Mouse (Mus musculus): ENCODE results near the gene Vamp8. TPM values are rescaled to one million over a fixed set of nuclear protein-coding genes. Genes with fewer than 3 reads are reported as not detected.
A peak's percentile ranks its signal among the peaks of the same experiment; 100 is the strongest.

Gene Vamp8
- polyA plus RNA-seq, 1 experiment from 2014 or later: 244 TPM

DNA sequence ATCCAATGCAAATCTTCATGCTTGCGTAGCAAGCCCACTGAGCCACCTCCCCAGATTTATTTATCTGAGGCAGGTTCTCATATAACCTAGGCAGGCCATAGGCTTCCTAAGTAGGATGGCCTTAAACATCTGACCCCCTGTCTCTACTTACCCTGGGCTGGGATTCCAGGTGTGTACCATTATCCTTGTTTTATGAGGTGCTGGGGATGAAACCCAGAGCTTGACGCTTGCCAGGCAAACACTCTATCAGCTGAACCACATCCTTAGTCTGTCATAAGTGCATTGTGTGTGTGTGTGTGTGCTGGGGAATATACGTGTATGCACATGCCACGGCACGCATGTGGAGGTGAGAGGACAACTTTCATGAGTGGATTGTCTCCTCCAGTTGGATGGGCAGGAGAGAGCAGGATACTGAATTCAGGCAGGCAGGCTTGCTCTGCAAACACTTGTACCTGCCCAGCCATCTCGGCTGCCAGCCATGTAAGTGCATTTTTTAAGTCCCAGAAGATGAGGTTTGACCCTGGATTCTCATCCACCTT, 1.6 kb downstream of the Vamp8 start:
- peaks cover 9% of the 10 kb centered on the region; the same call in 1 of the 2 replicates for H3K36me3 ChIP-seq (ENCODE audit: control insufficient read depth, insufficient read depth, low read length)
- H3K4me2 ChIP-seq (ENCODE audit: low read depth, low read length): peak overlapping the region; percentile 85
- H3K27ac ChIP-seq (ENCODE audit: low read length): peak overlapping the region; percentile 99
- WGBS: 72% methylated on average over 6 of the region's 6 CpGs
- H3K27me3 ChIP-seq (ENCODE audit: control insufficient read depth, insufficient read depth, low read length): no peaks in the 10 kb centered on the region
- H3K9ac ChIP-seq (ENCODE audit: low read length): peak overlapping the region; percentile 93
- H3K4me3 ChIP-seq (replicated peaks; ENCODE audit: low read length): peak overlapping the region; percentile 71
- H3K9me3 ChIP-seq (replicated peaks; ENCODE audit: control insufficient read depth, low read length): no peaks in the 10 kb centered on the region
- peaks cover 35% of the 10 kb centered on the region for H3K4me1 ChIP-seq (ENCODE audit: control insufficient read depth, insufficient read depth, low read length)
- ATAC-seq (ENCODE audit: insufficient read depth, low FRiP score): no peak

DNA sequence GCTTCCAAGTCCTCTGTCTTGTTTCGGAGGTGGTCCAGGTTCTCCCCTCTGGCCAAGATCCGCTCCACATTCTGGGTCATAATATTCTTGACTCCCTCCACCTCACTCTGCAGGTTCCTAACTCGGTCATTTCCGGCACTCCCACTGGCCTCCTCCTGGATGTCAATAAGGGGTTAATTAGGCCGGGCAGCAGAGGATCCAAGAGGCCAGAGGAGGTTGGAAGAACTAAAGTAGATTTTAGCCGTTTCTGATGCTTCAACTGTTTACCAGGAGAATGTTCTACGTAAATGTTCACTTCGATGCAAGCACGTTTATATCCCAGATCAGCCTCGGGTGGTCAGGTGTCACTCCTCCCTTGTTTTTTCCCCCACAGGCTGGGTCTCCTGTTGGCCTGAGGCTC, 2.2 kb downstream of the Vamp8 start:
- Histone ChIP-seq H3K9me3 (replicated peaks; ENCODE audit: control insufficient read depth, low read length) (no peaks in the 10 kb centered on the region), H3K27me3 (ENCODE audit: control insufficient read depth, insufficient read depth, low read length) (no peaks in the 10 kb centered on the region), H3K36me3 (ENCODE audit: control insufficient read depth, insufficient read depth, low read length) (peaks cover 9% of the 10 kb centered on the region; the same call in 1 of the 2 replicates), H3K4me2 (ENCODE audit: low read depth, low read length) (peak overlapping the region; percentile 85), H3K4me1 (ENCODE audit: control insufficient read depth, insufficient read depth, low read length) (peaks cover 35% of the 10 kb centered on the region), H3K4me3 (replicated peaks; ENCODE audit: low read length) (peak overlapping the region; percentile 6), H3K27ac (ENCODE audit: low read length) (no peak overlapping the region), H3K9ac (ENCODE audit: low read length) (peak overlapping the region; percentile 93)
- ATAC-seq (ENCODE audit: insufficient read depth, low FRiP score): no peak
- WGBS: 62% methylated on average over 10 of the region's 10 CpGs

DNA sequence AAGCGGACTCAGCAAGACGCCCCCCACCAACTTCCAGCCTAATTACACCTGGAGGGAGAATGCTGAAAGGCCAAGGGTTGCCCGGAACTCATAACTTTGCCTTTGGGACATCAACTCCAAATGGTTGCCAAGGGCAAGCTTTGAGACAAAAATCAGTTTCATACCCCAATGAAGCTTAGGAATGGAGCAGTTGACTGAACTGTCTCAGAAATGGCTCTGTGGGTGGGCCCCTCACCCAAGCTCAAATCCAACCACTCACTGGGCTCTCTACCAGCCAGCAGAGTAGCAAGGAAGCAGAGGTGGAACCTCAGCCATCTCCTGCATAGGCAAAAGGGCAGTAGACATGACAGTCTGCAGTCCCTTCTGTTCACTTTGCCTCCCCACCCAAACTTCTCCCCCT, 2.7 kb downstream of the Vamp8 start:
- no peaks in the 10 kb centered on the region for H3K9me3 ChIP-seq (replicated peaks; ENCODE audit: control insufficient read depth, low read length)
- H3K27me3 ChIP-seq (ENCODE audit: control insufficient read depth, insufficient read depth, low read length): no peaks in the 10 kb centered on the region
- no peak overlapping the region; the same call in 1 of the 2 replicates for H3K9ac ChIP-seq (ENCODE audit: low read length)
- peaks cover 9% of the 10 kb centered on the region; the same call in 1 of the 2 replicates for H3K36me3 ChIP-seq (ENCODE audit: control insufficient read depth, insufficient read depth, low read length)
- H3K27ac ChIP-seq (ENCODE audit: low read length): no peak overlapping the region
- no peak overlapping the region for H3K4me2 ChIP-seq (ENCODE audit: low read depth, low read length)
- H3K4me1 ChIP-seq (ENCODE audit: control insufficient read depth, insufficient read depth, low read length): peaks cover 35% of the 10 kb centered on the region
- ATAC-seq (ENCODE audit: insufficient read depth, low FRiP score): no peak
- H3K4me3 ChIP-seq (replicated peaks; ENCODE audit: low read length): no peak overlapping the region
- 82% methylated on average over 3 of the region's 3 CpGs for WGBS

DNA sequence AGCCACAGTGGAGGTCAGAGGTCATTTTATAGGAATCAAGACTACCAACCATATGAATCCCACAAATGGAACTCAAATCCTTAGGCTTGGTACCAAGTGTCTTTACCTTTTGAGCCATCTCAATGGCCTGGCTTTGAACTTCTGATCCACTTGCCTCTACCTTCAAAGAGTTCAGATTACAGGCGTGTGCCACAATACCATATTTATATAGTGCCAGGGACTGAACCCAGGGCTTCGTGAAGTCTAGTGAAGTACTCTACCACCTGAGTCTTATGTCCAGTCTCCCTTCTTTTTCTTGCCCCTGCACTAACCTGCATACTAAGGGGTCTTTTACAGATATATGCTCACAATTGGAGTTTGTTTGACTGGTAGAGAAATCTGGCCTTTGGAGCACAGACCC, 3.9 kb downstream of the Vamp8 start:
- H3K9me3 ChIP-seq (replicated peaks; ENCODE audit: control insufficient read depth, low read length): no peaks in the 10 kb centered on the region
- H3K27me3 ChIP-seq (ENCODE audit: control insufficient read depth, insufficient read depth, low read length): no peaks in the 10 kb centered on the region
- ATAC-seq (ENCODE audit: insufficient read depth, low FRiP score): no peak
- no peak overlapping the region for H3K4me2 ChIP-seq (ENCODE audit: low read depth, low read length)
- H3K4me1 ChIP-seq (ENCODE audit: control insufficient read depth, insufficient read depth, low read length): peaks cover 35% of the 10 kb centered on the region
- H3K27ac ChIP-seq (ENCODE audit: low read length): no peak overlapping the region
- H3K9ac ChIP-seq (ENCODE audit: low read length): no peak overlapping the region
- WGBS: 89% methylated on average over 2 of the region's 2 CpGs
- no peak overlapping the region for H3K4me3 ChIP-seq (replicated peaks; ENCODE audit: low read length)
- peaks cover 9% of the 10 kb centered on the region; the same call in 1 of the 2 replicates for H3K36me3 ChIP-seq (ENCODE audit: control insufficient read depth, insufficient read depth, low read length)

DNA sequence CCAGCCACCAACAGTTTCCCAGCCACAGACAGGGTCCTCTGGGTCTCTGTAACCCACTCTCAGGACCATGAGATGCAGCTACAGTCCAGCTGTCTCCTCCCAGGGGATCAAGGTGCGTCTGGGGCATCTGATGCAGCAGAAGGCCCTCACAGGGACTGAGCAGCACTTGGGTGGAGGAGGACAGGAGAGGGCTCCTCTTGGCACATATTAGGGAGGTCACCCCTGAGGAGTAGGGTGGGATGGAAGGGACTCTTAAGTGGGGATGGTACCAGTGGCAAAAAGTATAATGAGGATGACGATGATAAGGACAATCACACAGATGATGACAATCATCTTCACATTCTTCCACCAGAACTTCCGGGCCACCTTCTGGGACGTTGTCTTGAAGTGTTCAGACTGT, 5.2 kb downstream of the Vamp8 start:
- no peak for ATAC-seq (ENCODE audit: insufficient read depth, low FRiP score)
- Histone ChIP-seq H3K9me3 (replicated peaks; ENCODE audit: control insufficient read depth, low read length) (no peaks in the 10 kb centered on the region), H3K4me1 (ENCODE audit: control insufficient read depth, insufficient read depth, low read length) (peaks cover 24% of the 10 kb centered on the region), H3K27ac (ENCODE audit: low read length) (no peak overlapping the region), H3K4me3 (replicated peaks; ENCODE audit: low read length) (no peak overlapping the region), H3K36me3 (ENCODE audit: control insufficient read depth, insufficient read depth, low read length) (peaks cover 9% of the 10 kb centered on the region; the same call in 1 of the 2 replicates), H3K27me3 (ENCODE audit: control insufficient read depth, insufficient read depth, low read length) (no peaks in the 10 kb centered on the region), H3K9ac (ENCODE audit: low read length) (no peak overlapping the region), H3K4me2 (ENCODE audit: low read depth, low read length) (no peak overlapping the region)
- WGBS: 71% methylated on average over 4 of the region's 4 CpGs

DNA sequence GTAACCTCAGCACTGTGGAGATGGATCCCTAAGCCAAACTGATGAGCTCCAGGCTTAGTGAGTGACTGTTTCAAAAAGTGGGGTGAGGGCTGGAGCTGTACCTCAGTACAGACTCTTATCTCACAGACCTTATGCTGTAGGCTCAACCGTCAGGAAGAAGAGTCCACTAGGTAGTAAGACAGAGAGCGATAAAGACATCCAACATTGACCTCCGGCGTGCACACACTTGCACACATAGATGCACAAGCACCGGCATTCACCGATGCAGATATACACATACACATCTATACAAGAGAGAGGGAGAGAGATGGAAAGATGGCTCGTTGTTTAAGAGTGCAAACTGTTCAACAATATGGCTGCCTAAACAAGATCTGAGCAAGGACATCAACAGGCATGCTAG, 6.6 kb downstream of the Vamp8 start:
- 88% methylated on average over 7 of the region's 7 CpGs for WGBS
- no peaks in the 10 kb centered on the region for H3K27me3 ChIP-seq (ENCODE audit: control insufficient read depth, insufficient read depth, low read length)
- ATAC-seq (ENCODE audit: insufficient read depth, low FRiP score): no peak

DNA sequence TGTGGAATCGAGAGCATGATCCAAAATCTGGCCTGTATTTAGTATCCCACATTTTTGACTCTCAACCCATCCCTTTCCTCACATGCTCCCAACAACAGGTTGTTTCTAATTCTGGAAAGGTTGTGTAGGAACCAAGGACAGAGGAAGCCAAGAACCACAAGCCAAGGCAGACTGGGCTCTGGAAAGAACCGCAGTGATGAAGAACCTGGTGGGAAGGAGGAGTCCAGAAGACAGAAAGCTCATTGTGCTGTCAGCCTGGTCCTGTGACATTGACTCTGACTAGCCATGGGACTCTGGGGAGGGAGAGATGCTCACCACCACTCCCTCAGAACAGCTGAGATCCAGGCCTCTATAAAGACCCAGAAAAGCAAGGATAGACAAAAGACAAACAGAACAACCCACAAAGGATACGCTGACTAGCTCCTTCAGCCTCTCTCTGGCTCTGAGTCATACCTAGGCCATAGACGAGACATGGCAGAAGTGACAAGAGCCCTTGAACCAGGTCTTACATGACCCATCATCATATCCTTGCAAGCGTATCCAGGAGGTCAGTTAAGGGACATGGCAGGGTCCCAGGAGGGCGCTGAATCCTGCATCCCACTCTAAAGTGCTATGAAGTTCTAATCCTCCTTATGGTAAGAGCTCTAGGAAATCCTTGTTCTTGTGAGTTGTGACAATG, 7.2 kb downstream of the Vamp8 start:
- H3K4me2 ChIP-seq (ENCODE audit: low read depth, low read length): no peak overlapping the region
- peaks cover 9% of the 10 kb centered on the region; the same call in 1 of the 2 replicates for H3K36me3 ChIP-seq (ENCODE audit: control insufficient read depth, insufficient read depth, low read length)
- no peaks in the 10 kb centered on the region for H3K9me3 ChIP-seq (replicated peaks; ENCODE audit: control insufficient read depth, low read length)
- H3K27me3 ChIP-seq (ENCODE audit: control insufficient read depth, insufficient read depth, low read length): no peaks in the 10 kb centered on the region
- no peak for ATAC-seq (ENCODE audit: insufficient read depth, low FRiP score)
- H3K4me3 ChIP-seq (replicated peaks; ENCODE audit: low read length): no peak overlapping the region
- peaks cover 8% of the 10 kb centered on the region for H3K4me1 ChIP-seq (ENCODE audit: control insufficient read depth, insufficient read depth, low read length)
- WGBS: 83% methylated on average over 6 of the region's 6 CpGs
- no peak overlapping the region for H3K27ac ChIP-seq (ENCODE audit: low read length)
- no peak overlapping the region for H3K9ac ChIP-seq (ENCODE audit: low read length)

More for the DNA sequence above, 6.6 kb downstream of the Vamp8 start:
- Histone ChIP-seq H3K4me1 (ENCODE audit: control insufficient read depth, insufficient read depth, low read length) (peaks cover 14% of the 10 kb centered on the region), H3K4me2 (ENCODE audit: low read depth, low read length) (no peak overlapping the region), H3K27ac (ENCODE audit: low read length) (no peak overlapping the region), H3K4me3 (replicated peaks; ENCODE audit: low read length) (no peak overlapping the region), H3K36me3 (ENCODE audit: control insufficient read depth, insufficient read depth, low read length) (peaks cover 9% of the 10 kb centered on the region; the same call in 1 of the 2 replicates), H3K9me3 (replicated peaks; ENCODE audit: control insufficient read depth, low read length) (no peaks in the 10 kb centered on the region), H3K9ac (ENCODE audit: low read length) (no peak overlapping the region)

DNA sequence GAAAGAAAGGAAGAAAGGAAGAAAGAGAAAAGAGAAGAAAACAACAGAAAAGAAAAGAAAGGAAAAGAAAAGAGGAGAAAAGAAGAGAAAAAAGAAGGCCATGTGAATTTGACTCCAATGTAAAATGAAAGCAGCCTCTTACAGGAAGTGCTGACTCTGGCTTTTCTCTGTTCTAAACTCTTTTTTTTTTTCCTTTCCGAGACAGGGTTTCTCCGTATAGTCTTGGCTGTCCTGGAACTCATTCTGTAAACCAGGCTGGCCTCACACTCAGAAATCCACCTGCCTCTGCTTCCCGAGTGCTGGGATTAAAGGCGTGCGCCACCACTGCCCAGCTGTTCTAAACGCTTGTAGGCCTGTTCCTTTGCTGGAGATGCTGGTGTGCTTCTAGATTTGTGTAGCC, 8.0 kb downstream of the Vamp8 start:
- Histone ChIP-seq H3K27me3 (ENCODE audit: control insufficient read depth, insufficient read depth, low read length) (no peaks in the 10 kb centered on the region), H3K4me1 (ENCODE audit: control insufficient read depth, insufficient read depth, low read length) (no peaks in the 10 kb centered on the region), H3K4me3 (replicated peaks; ENCODE audit: low read length) (no peak overlapping the region), H3K36me3 (ENCODE audit: control insufficient read depth, insufficient read depth, low read length) (peaks cover 9% of the 10 kb centered on the region; the same call in 1 of the 2 replicates), H3K9ac (ENCODE audit: low read length) (no peak overlapping the region), H3K4me2 (ENCODE audit: low read depth, low read length) (no peak overlapping the region), H3K9me3 (replicated peaks; ENCODE audit: control insufficient read depth, low read length) (no peaks in the 10 kb centered on the region), H3K27ac (ENCODE audit: low read length) (no peak overlapping the region)
- WGBS: 71% methylated on average over 6 of the region's 6 CpGs
- ATAC-seq (ENCODE audit: insufficient read depth, low FRiP score): no peak

DNA sequence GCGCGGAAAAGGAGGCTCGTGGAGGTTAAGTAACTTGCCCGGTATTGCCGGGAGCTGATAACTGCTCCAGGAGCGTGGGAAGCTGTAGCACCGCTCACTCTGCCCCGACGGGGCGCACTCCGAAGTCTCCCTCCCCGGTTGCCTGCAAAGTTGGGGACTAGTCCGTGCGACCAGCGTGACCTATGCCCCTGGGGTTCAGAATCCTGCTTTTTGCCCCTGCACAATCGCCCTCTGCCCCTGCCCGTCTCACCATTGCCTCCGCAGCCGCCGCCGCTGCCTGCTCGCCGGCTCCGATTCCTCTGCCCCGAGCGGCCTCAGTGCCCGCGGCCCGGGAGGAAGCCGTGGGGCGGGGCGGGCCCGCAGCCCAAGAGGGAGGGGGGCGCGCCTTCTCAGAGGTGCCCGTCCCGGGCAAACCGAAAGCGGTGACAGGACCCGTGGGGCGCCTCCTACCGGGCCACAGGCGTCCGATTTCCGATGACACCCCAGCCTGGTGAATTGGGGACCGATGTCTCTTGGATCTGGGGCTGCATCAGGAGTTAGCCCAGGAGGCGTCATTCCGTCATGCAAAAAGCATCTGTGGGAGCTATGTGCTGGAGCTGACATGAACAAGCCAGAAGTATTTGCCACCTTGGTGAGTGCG, 10.3 kb downstream of the Vamp8 start, which contains the start of gene Vamp5:
Gene Vamp5 (minus strand): TSS at position 338 of the 640 bp plus-strand sequence.
- 2% methylated on average over 49 of the region's 49 CpGs for WGBS
- H3K4me2 ChIP-seq (ENCODE audit: low read depth, low read length): peak within 1 kb of the TSS; percentile 65
- ATAC-seq (ENCODE audit: insufficient read depth, low FRiP score): peak; percentile 89
- peaks cover 4% of the 10 kb centered on the region; the same call in 1 of the 2 replicates for H3K36me3 ChIP-seq (ENCODE audit: control insufficient read depth, insufficient read depth, low read length)
- peak within 1 kb of the TSS; percentile 62 for H3K4me3 ChIP-seq (replicated peaks; ENCODE audit: low read length)
- peak within 1 kb of the TSS; percentile 56 for H3K27ac ChIP-seq (ENCODE audit: low read length)
- no peaks in the 10 kb centered on the region for H3K9me3 ChIP-seq (replicated peaks; ENCODE audit: control insufficient read depth, low read length)
- H3K4me1 ChIP-seq (ENCODE audit: control insufficient read depth, insufficient read depth, low read length): no peaks in the 10 kb centered on the region
- H3K9ac ChIP-seq (ENCODE audit: low read length): peak within 1 kb of the TSS; percentile 81
- H3K27me3 ChIP-seq (ENCODE audit: control insufficient read depth, insufficient read depth, low read length): no peaks in the 10 kb centered on the region

Measured in stomach, embryonic 16.5 days (tissue).